Mouse (Mus musculus) forebrain, embryonic 13.5 days (tissue): ENCODE measurements at regions not wholly inside any gene's neighbourhood (a gene's known extent, or its start where the extent isn't known, plus 50 kb on each side); places are given as distances from the start of the nearest gene placed in this dataset.
A peak's percentile ranks its signal among the peaks of the same experiment; 100 is the strongest.

ENCODE experiments used
- ATAC-seq: fragments of 200-750 bp; cut with Nextera tagmentation; 2 replicates; pipeline ENCODE4 v1.8.0; 2017
- H3K27ac ChIP-seq: fragments of 300-500 bp; sonication (generic); 2 replicates; pipeline ENCODE4 v1.5.1; 2015; ENCODE audit warnings: inconsistent platforms, mild to moderate bottlenecking, moderate library complexity
- H3K27me3 ChIP-seq: fragments of 300-500 bp; sonication (generic); 2 replicates; pipeline ENCODE4 v1.6.1; 2015; ENCODE audit warnings: mild to moderate bottlenecking, inconsistent platforms
- H3K36me3 ChIP-seq: fragments of 300-500 bp; sonication (generic); 2 replicates; pipeline ENCODE4 v1.6.1; 2015; ENCODE audit warnings: mild to moderate bottlenecking, inconsistent platforms; ENCODE audit not compliant: poor library complexity, severe bottlenecking
- H3K4me1 ChIP-seq: fragments of 300-500 bp; sonication (generic); 2 replicates; pipeline ENCODE4 v1.6.1; 2015; ENCODE audit warnings: inconsistent platforms
- H3K4me2 ChIP-seq: fragments of 300-500 bp; sonication (generic); 2 replicates; pipeline ENCODE4 v1.6.1; 2015; ENCODE audit warnings: inconsistent platforms, mild to moderate bottlenecking, moderate library complexity
- H3K4me3 ChIP-seq: fragments of 300-500 bp; sonication (generic); 2 replicates; pipeline ENCODE4 v1.5.1; 2015; ENCODE audit warnings: mild to moderate bottlenecking, inconsistent platforms
- H3K9ac ChIP-seq: fragments of 300-500 bp; sonication (generic); 2 replicates; pipeline ENCODE4 v1.6.1; 2015; ENCODE audit warnings: mild to moderate bottlenecking, inconsistent platforms
- H3K9me3 ChIP-seq: fragments of 300-500 bp; sonication (generic); replicated peaks from 2 replicates; pipeline ENCODE4 v1.6.1; 2016; ENCODE audit warnings: inconsistent platforms
- WGBS: fragments of 180-500 bp; shearing (Covaris S2); methylation state at CpG from one replicate; pipeline ENCODE4 v1.1.7; 2015; 5-methylcytosine and 5-hydroxymethylcytosine counted together

DNA sequence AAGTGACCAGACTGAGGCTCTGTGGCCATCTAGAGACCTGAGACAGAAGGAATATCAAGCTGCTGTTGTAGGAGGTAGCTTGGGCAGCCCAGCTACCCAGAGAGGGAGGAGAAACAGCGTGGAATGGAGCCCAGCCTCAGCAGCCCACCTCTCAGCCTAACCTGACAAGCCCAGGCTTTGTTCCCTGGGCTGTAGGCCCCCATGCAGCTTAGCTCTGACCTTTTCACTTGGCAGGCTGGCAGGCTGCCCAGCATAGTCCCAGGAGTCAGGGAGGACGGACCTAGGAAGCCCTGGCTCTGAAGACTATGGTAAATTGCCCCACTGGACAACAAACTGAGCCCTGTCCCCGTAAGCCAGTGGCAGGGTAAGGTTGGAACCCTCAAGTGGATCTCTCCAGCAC, 141.8 kb upstream of the Csf3r start:
- Histone ChIP-seq H3K4me1 (peaks cover 14% of the 10 kb centered on the region), H3K27me3 (no peaks in the 10 kb centered on the region), H3K4me3 (no peak overlapping the region), H3K4me2 (no peak overlapping the region), H3K36me3 (no peaks in the 10 kb centered on the region), H3K27ac (no peak overlapping the region; the same call in 1 of the 2 replicates), H3K9me3 (no peaks in the 10 kb centered on the region), H3K9ac (no peak overlapping the region)
- no peak for ATAC-seq
- WGBS = 31% methylated on average over 3 of the region's 3 CpGs

- H3K36me3 ChIP-seq = no peaks in the 10 kb centered on the region
- no peak overlapping the region for H3K4me2 ChIP-seq
- H3K4me3 ChIP-seq = no peak overlapping the region
- H3K27me3 ChIP-seq = no peaks in the 10 kb centered on the region
- no peaks in the 10 kb centered on the region for H3K9me3 ChIP-seq
- 57% methylated on average over 4 of the region's 4 CpGs for WGBS
- no peak overlapping the region for H3K9ac ChIP-seq
- H3K4me1 ChIP-seq = no peaks in the 10 kb centered on the region
- ATAC-seq = no peak
- H3K27ac ChIP-seq = no peak overlapping the region
Observed at GRCm38 (mm10) chr4:125890510-125890909, 133.8 kb upstream of the Csf3r start.

DNA sequence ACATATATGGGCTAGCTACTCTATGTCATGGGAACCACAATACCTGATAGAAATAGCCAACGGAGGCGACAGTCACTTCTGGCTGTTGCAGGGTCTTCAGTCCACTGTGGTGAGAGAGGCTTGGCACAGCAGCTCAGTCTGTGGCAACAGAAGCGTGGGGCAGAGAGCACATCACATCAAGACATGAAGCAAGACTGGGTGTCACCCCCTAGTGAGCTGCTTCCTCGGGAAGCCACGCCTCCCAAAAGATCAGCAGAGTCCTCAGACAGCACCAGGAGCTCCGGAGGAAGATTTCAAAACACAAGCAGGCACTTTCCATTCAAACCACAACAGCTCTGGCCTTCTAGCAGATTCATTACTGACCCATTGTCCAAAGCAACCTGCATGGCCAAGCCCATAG, 131.2 kb upstream of the Csf3r start:
- WGBS = 83% methylated on average over 6 of the region's 6 CpGs
- Histone ChIP-seq H3K9ac (no peak overlapping the region), H3K4me3 (no peak overlapping the region), H3K36me3 (no peaks in the 10 kb centered on the region), H3K9me3 (no peaks in the 10 kb centered on the region), H3K27ac (no peak overlapping the region), H3K27me3 (no peaks in the 10 kb centered on the region; the same call in 1 of the 2 replicates), H3K4me1 (no peaks in the 10 kb centered on the region), H3K4me2 (no peak overlapping the region)
- no peak for ATAC-seq

DNA sequence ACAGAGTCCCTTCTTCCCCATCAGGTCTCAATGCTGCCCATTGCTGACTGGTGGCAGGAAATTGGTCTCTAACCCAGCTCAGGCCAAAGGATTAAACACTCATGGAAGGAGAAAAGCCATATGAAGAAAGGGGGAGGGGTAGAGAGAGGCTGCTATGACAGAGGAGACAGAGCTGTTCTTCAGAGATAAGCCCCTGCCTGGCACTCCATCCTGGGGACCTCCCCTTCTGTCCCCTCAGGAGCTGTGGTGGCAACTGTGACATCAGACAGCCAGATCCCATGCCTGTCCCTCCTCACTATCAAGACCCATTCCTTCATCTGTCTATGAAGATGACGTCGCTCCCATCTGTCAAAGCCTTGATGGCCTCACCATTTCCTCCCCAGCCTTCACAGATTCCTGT, 126.6 kb upstream of the Csf3r start:
- H3K4me3 ChIP-seq = no peak overlapping the region
- H3K9me3 ChIP-seq = no peaks in the 10 kb centered on the region
- no peak for ATAC-seq
- peaks cover 22% of the 10 kb centered on the region for H3K4me1 ChIP-seq
- H3K27me3 ChIP-seq = no peaks in the 10 kb centered on the region; the same call in 1 of the 2 replicates
- H3K27ac ChIP-seq = no peak overlapping the region
- H3K9ac ChIP-seq = no peak overlapping the region
- no peak overlapping the region for H3K4me2 ChIP-seq
- WGBS = 81% methylated on average over 2 of the region's 2 CpGs
- no peaks in the 10 kb centered on the region for H3K36me3 ChIP-seq

DNA sequence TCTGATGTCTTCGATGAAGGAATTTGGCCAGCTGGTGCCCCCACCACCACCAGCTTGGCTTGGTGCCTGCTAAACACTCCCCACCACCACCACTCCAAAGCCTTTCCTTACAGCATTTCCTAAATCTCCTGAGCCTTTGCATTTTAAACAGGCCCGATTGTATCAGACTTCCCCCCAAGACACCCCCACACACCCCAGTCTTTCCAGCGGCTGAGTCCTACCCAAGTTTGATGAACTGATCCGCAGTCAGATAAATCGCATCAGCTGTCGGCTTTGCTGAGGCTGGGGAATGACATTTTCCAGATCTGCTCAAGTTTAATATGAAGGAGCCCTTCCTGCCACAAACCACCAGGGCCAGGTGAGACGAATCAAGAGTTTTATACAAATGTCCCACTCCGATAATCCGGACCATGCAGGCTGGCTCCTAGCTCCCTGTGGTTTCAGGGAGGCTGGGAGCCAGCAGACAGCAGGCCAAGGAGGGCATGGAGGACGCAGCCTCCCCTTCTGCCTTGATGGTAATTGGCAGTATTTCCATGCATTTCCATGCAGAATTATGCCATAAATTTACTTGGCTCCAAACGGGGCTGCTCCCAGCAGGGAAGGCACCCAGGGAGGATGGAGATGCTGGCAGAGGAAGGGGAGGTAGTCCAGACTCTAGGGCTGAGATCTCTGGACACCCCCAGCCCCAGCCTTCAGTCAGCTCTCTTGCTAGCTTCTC, 125.6 kb upstream of the Csf3r start:
- peaks cover 22% of the 10 kb centered on the region for H3K4me1 ChIP-seq
- H3K27ac ChIP-seq = peak overlapping the region; percentile 35; the same call in 1 of the 2 replicates
- ATAC-seq = peak; percentile 22; the same call in 1 of the 2 replicates
- no peak overlapping the region for H3K4me3 ChIP-seq
- no peaks in the 10 kb centered on the region for H3K36me3 ChIP-seq
- H3K27me3 ChIP-seq = no peaks in the 10 kb centered on the region; the same call in 1 of the 2 replicates
- H3K9ac ChIP-seq = no peak overlapping the region
- WGBS = 59% methylated on average over 11 of the region's 11 CpGs
- no peaks in the 10 kb centered on the region for H3K9me3 ChIP-seq
- H3K4me2 ChIP-seq = no peak overlapping the region

GRCm38 (mm10) chr4:125901546-125902276, 122.6 kb upstream of the Csf3r start:
- Histone ChIP-seq H3K36me3 (no peaks in the 10 kb centered on the region), H3K27me3 (no peaks in the 10 kb centered on the region; the same call in 1 of the 2 replicates), H3K4me3 (no peak overlapping the region), H3K9ac (no peak overlapping the region), H3K4me1 (peaks cover 22% of the 10 kb centered on the region), H3K27ac (0 out of 2 replicates have a peak overlapping the region, but pooled peaks have one; percentile 20), H3K4me2 (no peak overlapping the region), H3K9me3 (no peaks in the 10 kb centered on the region)
- 61% methylated on average over 10 of the region's 10 CpGs for WGBS
- no peak for ATAC-seq

GRCm38 (mm10) chr4:125906296-125906695, 118.1 kb upstream of the Csf3r start:
- Histone ChIP-seq H3K4me1 (0 out of 2 replicates have a peak, but pooled peaks cover 3% of the 10 kb centered on the region), H3K27me3 (peaks cover 7% of the 10 kb centered on the region), H3K27ac (no peak overlapping the region), H3K9ac (no peak overlapping the region), H3K36me3 (no peaks in the 10 kb centered on the region), H3K4me2 (no peak overlapping the region), H3K4me3 (no peak overlapping the region), H3K9me3 (no peaks in the 10 kb centered on the region)
- 75% methylated on average over 5 of the region's 5 CpGs for WGBS
- ATAC-seq = no peak

DNA sequence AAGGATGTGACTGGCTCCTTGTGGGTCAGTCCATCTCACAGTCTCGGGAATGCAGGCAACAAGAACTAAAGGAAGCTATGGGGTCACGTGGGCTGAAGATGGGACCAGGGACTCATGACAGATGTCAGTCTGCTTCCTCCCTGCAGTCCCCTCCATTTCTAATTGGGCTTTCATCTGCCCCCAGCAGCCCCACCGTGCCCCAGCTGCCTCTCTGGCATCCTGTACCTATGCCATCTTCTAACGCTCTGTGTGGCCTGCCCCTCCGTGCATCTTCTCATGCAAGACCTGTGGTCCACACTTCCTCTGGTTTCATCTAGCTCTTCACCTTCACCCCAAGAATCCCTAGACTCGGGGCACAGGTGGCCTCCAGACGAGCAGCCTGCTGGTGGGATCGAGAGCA, 115.4 kb upstream of the Csf3r start:
- no peaks in the 10 kb centered on the region for H3K9me3 ChIP-seq
- no peak overlapping the region for H3K4me2 ChIP-seq
- no peaks in the 10 kb centered on the region for H3K36me3 ChIP-seq
- WGBS = 90% methylated on average over 8 of the region's 8 CpGs
- peaks cover 8% of the 10 kb centered on the region for H3K4me1 ChIP-seq
- no peak overlapping the region for H3K27ac ChIP-seq
- H3K9ac ChIP-seq = no peak overlapping the region
- no peak for ATAC-seq
- H3K4me3 ChIP-seq = no peak overlapping the region
- peaks cover 28% of the 10 kb centered on the region for H3K27me3 ChIP-seq

DNA sequence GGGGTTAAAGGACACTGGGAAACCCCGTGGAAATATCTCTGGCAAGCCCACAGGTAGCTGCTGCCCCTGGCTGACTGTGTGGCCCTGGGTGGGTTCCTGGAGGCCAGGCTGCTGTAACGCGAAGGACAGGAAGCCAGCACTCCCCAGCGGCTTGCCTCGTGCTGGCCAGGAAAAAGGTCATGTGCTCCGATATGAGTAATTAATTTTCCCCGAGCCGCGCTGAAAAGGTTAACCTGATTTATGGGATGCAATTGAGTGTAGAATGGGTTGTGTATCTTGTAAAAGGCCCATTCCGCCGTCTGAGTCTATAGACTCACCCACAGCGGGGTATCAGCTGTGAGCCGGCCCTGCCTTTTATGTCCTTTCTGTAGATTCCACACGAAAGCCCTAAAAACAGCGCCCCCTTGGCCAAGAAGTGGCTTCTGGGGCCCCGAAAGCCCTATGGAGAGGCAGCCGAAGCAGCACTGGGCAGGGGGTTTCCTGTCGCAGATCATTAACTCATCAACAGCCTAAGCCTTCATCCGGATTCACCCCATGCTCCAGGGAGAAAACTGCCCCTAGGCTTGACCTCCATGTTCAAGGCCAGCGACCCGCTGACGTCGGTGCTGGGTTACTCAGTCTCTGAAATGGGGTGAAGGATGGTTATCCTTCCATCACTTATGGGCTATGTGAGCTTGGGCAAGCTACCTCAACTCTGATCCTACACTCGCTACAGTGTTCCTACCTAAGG, 112.6 kb upstream of the Csf3r start:
- ATAC-seq = no peak
- H3K9ac ChIP-seq = no peak overlapping the region
- peaks cover 9% of the 10 kb centered on the region for H3K4me1 ChIP-seq
- H3K27me3 ChIP-seq = peaks cover 36% of the 10 kb centered on the region
- H3K4me2 ChIP-seq = no peak overlapping the region
- H3K9me3 ChIP-seq = no peaks in the 10 kb centered on the region
- 13% methylated on average over 24 of the region's 24 CpGs for WGBS
- no peak overlapping the region for H3K4me3 ChIP-seq
- H3K27ac ChIP-seq = no peak overlapping the region
- no peaks in the 10 kb centered on the region for H3K36me3 ChIP-seq

DNA sequence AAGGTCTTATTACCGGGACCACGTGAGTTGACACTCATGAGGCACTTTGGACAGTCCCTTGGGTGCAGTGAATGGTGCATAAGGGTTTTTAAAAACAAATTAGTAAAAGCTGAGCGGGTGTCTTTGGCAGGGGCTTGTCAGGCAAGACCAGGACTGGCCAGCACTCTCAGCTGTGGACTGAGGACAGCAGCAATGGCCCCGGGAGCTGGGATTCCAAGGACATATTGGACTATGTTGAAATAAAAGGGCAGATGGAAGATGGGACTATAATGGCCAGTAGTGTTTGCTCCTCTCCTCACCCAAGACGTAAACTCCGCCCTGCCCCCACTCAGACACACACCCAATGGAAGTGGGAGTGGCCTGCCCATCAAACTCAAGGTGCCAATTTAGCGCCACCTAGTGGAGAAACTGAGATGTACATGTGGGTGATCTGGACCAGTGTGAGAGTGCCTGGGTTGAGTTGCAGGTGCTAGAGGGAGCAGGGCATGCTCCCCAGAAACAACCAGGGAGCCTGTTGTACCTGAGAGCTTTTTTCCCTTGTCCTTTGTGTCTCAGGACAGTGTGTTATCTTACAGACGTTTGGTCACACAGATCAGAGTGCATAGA, 111.8 kb upstream of the Csf3r start:
- H3K4me3 ChIP-seq = no peak overlapping the region
- peaks cover 36% of the 10 kb centered on the region for H3K27me3 ChIP-seq
- H3K9ac ChIP-seq = no peak overlapping the region
- H3K9me3 ChIP-seq = no peaks in the 10 kb centered on the region
- peaks cover 16% of the 10 kb centered on the region for H3K4me1 ChIP-seq
- no peaks in the 10 kb centered on the region for H3K36me3 ChIP-seq
- no peak overlapping the region for H3K27ac ChIP-seq
- WGBS = 24% methylated on average over 8 of the region's 8 CpGs
- peak; percentile 48 for ATAC-seq
- H3K4me2 ChIP-seq = no peak overlapping the region

GRCm38 (mm10) chr4:125915166-125915565, 109.2 kb upstream of the Csf3r start:
- Histone ChIP-seq H3K4me1 (peaks cover 16% of the 10 kb centered on the region), H3K4me3 (no peak overlapping the region), H3K27me3 (peaks cover 38% of the 10 kb centered on the region), H3K4me2 (no peak overlapping the region), H3K36me3 (no peaks in the 10 kb centered on the region), H3K27ac (no peak overlapping the region), H3K9me3 (no peaks in the 10 kb centered on the region), H3K9ac (no peak overlapping the region)
- 31% methylated on average over 8 of the region's 8 CpGs for WGBS
- no peak for ATAC-seq

GRCm38 (mm10) chr4:125917210-125917609, 107.1 kb upstream of the Csf3r start:
- Histone ChIP-seq H3K27me3 (peaks cover 38% of the 10 kb centered on the region), H3K9me3 (no peaks in the 10 kb centered on the region), H3K36me3 (no peaks in the 10 kb centered on the region), H3K9ac (no peak overlapping the region; the same call in 1 of the 2 replicates), H3K4me2 (no peak overlapping the region), H3K27ac (no peak overlapping the region), H3K4me1 (peaks cover 22% of the 10 kb centered on the region), H3K4me3 (no peak overlapping the region)
- 6% methylated on average over 6 of the region's 6 CpGs for WGBS
- no peak for ATAC-seq
